Mouse (Mus musculus): ENCODE data around the gene Mrpl38. TPM values are rescaled to one million over a fixed set of nuclear protein-coding genes. Genes with fewer than 3 reads are reported as not detected.

Gene Mrpl38
- 119 and 120 TPM in 2 replicates for polyA plus RNA-seq (2015; fragmentation: Nextera tagmentation; extraction: Ambion mirVana)

DNA sequence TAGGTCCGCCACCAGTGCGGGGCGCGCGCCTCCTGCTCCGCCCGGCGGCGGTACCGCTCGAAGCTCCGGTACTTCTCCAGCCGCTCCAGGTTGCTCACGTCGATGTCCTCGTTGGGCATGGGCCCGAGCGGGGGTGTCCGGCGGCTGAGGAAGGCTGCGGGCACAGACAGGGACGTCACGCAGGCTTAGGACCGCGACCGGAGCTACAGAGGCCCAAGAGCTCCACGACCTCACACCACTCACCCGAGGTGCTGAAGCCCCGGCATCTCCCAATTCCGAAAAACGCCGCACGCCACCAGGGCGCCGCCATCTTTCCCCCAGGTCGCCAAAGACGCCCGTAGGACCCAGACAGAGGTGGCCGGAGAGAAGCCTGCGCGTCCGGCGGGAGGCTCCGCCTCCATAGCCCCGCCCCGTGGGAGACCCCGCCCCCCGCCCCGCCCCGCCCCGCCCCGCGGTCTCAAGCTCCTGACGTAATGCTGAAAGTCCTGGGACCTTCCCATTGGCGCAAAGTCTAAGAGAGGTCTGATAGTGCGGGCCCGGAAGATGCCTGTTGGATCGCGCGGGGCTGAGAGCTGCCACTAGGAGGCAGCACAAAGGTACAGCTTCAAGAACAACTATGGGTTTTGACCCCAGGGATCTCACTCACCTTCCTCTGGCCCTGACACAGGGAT lies at the start of gene Mrpl38:
TSS of gene Mrpl38 (minus strand) at position 401 of the 671 bp plus-strand sequence.
- peak within 1 kb of the TSS; percentile 62 for H3K27ac ChIP-seq (ENCODE audit: low read length)
- H3K4me3 ChIP-seq (ENCODE audit: low read length): peak within 1 kb of the TSS; percentile 92
- peak; percentile 97 for ATAC-seq (ENCODE audit: low FRiP score, low TSS enrichment)
- H3K9me3 ChIP-seq (ENCODE audit: low read length): no peaks in the 10 kb centered on the region
- H3K4me2 ChIP-seq (replicated peaks; ENCODE audit: low read depth, low read length): peak within 1 kb of the TSS; percentile 74
- peaks cover 29% of the 10 kb centered on the region for H3K36me3 ChIP-seq (ENCODE audit: insufficient read depth, low read length)
- H3K27me3 ChIP-seq (ENCODE audit: insufficient read depth, low read length): no peaks in the 10 kb centered on the region
- peak within 1 kb of the TSS; percentile 91 for H3K9ac ChIP-seq (replicated peaks; ENCODE audit: low read length)
- H3K4me1 ChIP-seq (ENCODE audit: insufficient read depth, low read length): peaks cover 13% of the 10 kb centered on the region
- WGBS: under 1% methylated on average over 55 of the region's 60 CpGs

DNA sequence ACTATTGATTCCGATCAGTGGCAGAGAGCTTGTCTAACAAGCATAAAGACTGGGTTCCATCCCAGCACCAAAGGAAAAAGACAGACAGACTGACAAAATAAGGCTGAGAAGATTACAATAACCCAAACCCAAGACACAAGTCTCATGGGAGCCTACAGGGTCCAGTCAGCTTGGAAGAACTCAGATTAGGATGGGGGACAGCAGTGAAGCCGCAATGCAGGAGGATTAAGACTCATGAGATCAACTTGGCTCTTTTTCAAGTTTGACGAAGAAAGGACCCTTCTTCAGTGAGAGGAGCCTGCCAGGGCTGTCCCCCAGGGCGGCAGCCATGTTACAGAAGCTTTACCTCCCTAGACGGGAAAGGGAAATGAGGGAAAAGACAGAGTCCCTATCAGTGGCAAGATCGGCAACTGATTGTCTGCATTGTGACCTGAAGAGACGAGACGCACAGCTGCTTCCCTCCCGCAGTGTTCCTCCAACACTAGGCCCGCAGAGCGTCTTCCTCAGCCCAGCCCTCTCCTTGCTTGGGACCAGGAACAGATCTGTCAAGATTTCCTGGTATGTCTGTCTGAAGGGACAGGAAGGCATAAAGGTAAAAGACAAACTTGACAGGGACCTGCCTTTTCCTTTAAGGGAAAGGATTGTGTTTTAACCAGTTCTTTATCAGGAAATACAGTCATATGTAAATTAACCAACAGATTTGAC lies 48.7 kb upstream of the Mrpl38 start:
- no peaks in the 10 kb centered on the region for H3K9me3 ChIP-seq (ENCODE audit: low read length)
- H3K4me1 ChIP-seq (ENCODE audit: insufficient read depth, low read length): 0 out of 2 replicates have a peak, but pooled peaks cover 3% of the 10 kb centered on the region
- H3K36me3 ChIP-seq (ENCODE audit: insufficient read depth, low read length): peaks cover 31% of the 10 kb centered on the region
- H3K4me2 ChIP-seq (replicated peaks; ENCODE audit: low read depth, low read length): no peak overlapping the region
- no peak for ATAC-seq (ENCODE audit: low FRiP score, low TSS enrichment)
- H3K9ac ChIP-seq (replicated peaks; ENCODE audit: low read length): peak overlapping the region; percentile 41; the same call in 1 of the 2 replicates
- H3K27ac ChIP-seq (ENCODE audit: low read length): 0 out of 2 replicates have a peak overlapping the region, but pooled peaks have one; percentile 38
- H3K4me3 ChIP-seq (ENCODE audit: low read length): no peak overlapping the region
- 72% methylated on average over 11 of the region's 11 CpGs for WGBS
- H3K27me3 ChIP-seq (ENCODE audit: insufficient read depth, low read length): no peaks in the 10 kb centered on the region

DNA sequence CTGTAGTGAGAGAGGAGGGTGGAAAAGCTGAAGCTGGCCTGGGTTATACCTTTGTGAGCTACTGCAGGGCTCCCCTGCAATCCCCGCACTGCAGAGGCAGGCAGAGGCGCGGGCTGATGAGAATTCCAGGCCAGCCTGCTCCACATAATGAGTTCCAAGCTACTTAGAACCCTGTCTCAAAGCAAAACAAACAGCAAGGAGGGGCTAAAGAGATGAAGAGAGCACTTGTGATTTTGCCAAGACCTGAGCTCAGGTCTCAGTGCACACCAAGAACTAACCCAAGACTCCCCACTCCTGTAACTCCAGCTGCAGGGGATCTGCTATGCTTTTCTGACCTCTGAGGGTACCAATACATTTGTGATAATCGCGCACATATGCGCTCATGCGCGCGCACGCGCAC lies 47.7 kb upstream of the Mrpl38 start:
- WGBS: 89% methylated on average over 11 of the region's 11 CpGs

DNA sequence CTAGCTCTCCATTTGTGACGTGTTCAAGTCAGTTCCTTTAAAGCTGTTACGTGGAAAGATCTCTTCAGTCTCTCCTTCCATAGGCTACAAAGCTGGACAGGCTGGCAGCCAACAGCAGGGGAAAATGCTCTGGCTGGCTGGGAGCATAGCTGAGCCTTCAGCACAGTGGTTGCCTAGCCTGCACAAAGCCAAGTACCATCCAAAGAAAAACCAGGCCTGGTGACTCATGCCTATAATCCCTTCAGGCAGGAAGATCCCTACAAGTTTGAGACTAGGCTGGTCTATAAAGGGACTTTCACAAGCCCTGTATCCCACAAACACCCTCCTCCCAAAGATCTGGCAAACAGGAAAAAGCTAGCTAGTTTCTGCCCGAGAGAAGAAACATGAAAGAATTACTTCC lies 47.2 kb upstream of the Mrpl38 start:
- no peaks in the 10 kb centered on the region for H3K9me3 ChIP-seq (ENCODE audit: low read length)
- peaks cover 33% of the 10 kb centered on the region for H3K36me3 ChIP-seq (ENCODE audit: insufficient read depth, low read length)
- ATAC-seq (ENCODE audit: low FRiP score, low TSS enrichment): no peak
- H3K4me3 ChIP-seq (ENCODE audit: low read length): no peak overlapping the region
- 86% methylated on average over 3 of the region's 3 CpGs for WGBS
- H3K27ac ChIP-seq (ENCODE audit: low read length): no peak overlapping the region
- no peak overlapping the region for H3K9ac ChIP-seq (replicated peaks; ENCODE audit: low read length)
- no peak overlapping the region for H3K4me2 ChIP-seq (replicated peaks; ENCODE audit: low read depth, low read length)
- 0 out of 2 replicates have a peak, but pooled peaks cover 3% of the 10 kb centered on the region for H3K4me1 ChIP-seq (ENCODE audit: insufficient read depth, low read length)
- no peaks in the 10 kb centered on the region for H3K27me3 ChIP-seq (ENCODE audit: insufficient read depth, low read length)

More for the DNA sequence above, 47.7 kb upstream of the Mrpl38 start:
- Histone ChIP-seq H3K4me2 (replicated peaks; ENCODE audit: low read depth, low read length) (no peak overlapping the region), H3K9ac (replicated peaks; ENCODE audit: low read length) (no peak overlapping the region), H3K36me3 (ENCODE audit: insufficient read depth, low read length) (peaks cover 36% of the 10 kb centered on the region), H3K4me1 (ENCODE audit: insufficient read depth, low read length) (0 out of 2 replicates have a peak, but pooled peaks cover 3% of the 10 kb centered on the region), H3K27ac (ENCODE audit: low read length) (no peak overlapping the region), H3K4me3 (ENCODE audit: low read length) (no peak overlapping the region), H3K9me3 (ENCODE audit: low read length) (no peaks in the 10 kb centered on the region), H3K27me3 (ENCODE audit: insufficient read depth, low read length) (no peaks in the 10 kb centered on the region)
- no peak for ATAC-seq (ENCODE audit: low FRiP score, low TSS enrichment)

DNA sequence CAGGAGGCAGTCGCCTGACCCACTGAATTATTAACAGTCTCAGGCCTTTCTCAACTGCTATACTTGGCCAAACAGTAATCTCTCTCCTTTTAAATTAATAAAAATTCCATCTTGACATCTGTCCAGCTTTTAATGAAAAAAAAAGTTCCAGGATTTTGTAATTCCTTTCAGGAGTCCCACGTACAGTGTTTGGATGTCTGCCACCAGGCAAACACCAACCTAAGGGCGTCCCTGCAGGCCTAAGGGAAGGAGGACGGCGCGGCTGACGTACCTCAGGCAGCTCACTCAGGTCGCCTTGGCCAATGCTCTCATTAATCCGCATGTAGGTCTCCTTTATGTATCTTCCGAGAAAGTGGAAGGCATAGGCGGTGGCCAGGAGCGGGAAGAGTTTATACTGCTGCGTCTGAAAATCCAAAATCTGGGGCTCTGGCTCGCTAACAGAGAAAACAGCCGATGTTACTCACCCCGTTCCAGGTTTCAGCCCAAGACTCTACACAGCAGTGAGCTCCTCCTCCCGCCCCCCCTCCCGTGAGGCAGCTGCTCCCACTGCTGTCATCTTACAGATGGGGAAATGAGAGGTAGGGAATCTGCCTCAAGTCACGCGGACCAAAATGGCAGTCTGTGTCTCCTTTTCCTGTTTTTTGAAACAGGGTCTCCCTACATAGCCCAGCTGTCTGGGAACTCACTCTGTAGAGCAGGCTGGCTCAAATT lies 39.9 kb upstream of the Mrpl38 start:
- no peak for ATAC-seq (ENCODE audit: low FRiP score, low TSS enrichment)

GRCm38 (mm10) chr11:116176010-116176409 lies 37.3 kb upstream of the Mrpl38 start:
- Histone ChIP-seq H3K9me3 (ENCODE audit: low read length) (no peaks in the 10 kb centered on the region), H3K9ac (replicated peaks; ENCODE audit: low read length) (no peak overlapping the region), H3K4me3 (ENCODE audit: low read length) (no peak overlapping the region), H3K4me2 (replicated peaks; ENCODE audit: low read depth, low read length) (no peak overlapping the region), H3K4me1 (ENCODE audit: insufficient read depth, low read length) (peaks cover 5% of the 10 kb centered on the region; the same call in 1 of the 2 replicates), H3K27me3 (ENCODE audit: insufficient read depth, low read length) (no peaks in the 10 kb centered on the region), H3K27ac (ENCODE audit: low read length) (peak overlapping the region; percentile 87), H3K36me3 (ENCODE audit: insufficient read depth, low read length) (peaks cover 60% of the 10 kb centered on the region)
- WGBS: 74% methylated on average over 7 of the region's 7 CpGs
- no peak for ATAC-seq (ENCODE audit: low FRiP score, low TSS enrichment)

More for the DNA sequence above, 39.9 kb upstream of the Mrpl38 start:
- H3K9me3 ChIP-seq (ENCODE audit: low read length): no peaks in the 10 kb centered on the region
- WGBS: 90% methylated on average over 20 of the region's 20 CpGs
- H3K9ac ChIP-seq (replicated peaks; ENCODE audit: low read length): no peak overlapping the region
- no peaks in the 10 kb centered on the region for H3K27me3 ChIP-seq (ENCODE audit: insufficient read depth, low read length)
- no peak overlapping the region for H3K4me2 ChIP-seq (replicated peaks; ENCODE audit: low read depth, low read length)
- H3K4me1 ChIP-seq (ENCODE audit: insufficient read depth, low read length): peaks cover 5% of the 10 kb centered on the region; the same call in 1 of the 2 replicates
- no peak overlapping the region for H3K4me3 ChIP-seq (ENCODE audit: low read length)
- no peak overlapping the region for H3K27ac ChIP-seq (ENCODE audit: low read length)
- H3K36me3 ChIP-seq (ENCODE audit: insufficient read depth, low read length): peaks cover 60% of the 10 kb centered on the region

- 66% methylated on average over 22 of the region's 22 CpGs for WGBS
- no peaks in the 10 kb centered on the region for H3K27me3 ChIP-seq (ENCODE audit: insufficient read depth, low read length)
- H3K9ac ChIP-seq (replicated peaks; ENCODE audit: low read length): no peak overlapping the region
- ATAC-seq (ENCODE audit: low FRiP score, low TSS enrichment): peak; percentile 88
- no peaks in the 10 kb centered on the region for H3K9me3 ChIP-seq (ENCODE audit: low read length)
- H3K4me2 ChIP-seq (replicated peaks; ENCODE audit: low read depth, low read length): no peak overlapping the region
- H3K4me3 ChIP-seq (ENCODE audit: low read length): no peak overlapping the region
- peaks cover 8% of the 10 kb centered on the region; the same call in 1 of the 2 replicates for H3K4me1 ChIP-seq (ENCODE audit: insufficient read depth, low read length)
- H3K36me3 ChIP-seq (ENCODE audit: insufficient read depth, low read length): peaks cover 53% of the 10 kb centered on the region
- peak overlapping the region; percentile 87 for H3K27ac ChIP-seq (ENCODE audit: low read length)
Measured at GRCm38 (mm10) chr11:116174775-116175448, 36.2 kb upstream of the Mrpl38 start.

- Histone ChIP-seq H3K27ac (ENCODE audit: low read length) (peak overlapping the region; percentile 36; the same call in 1 of the 2 replicates), H3K4me1 (ENCODE audit: insufficient read depth, low read length) (peaks cover 14% of the 10 kb centered on the region), H3K9me3 (ENCODE audit: low read length) (no peaks in the 10 kb centered on the region), H3K4me2 (replicated peaks; ENCODE audit: low read depth, low read length) (no peak overlapping the region), H3K4me3 (ENCODE audit: low read length) (no peak overlapping the region), H3K27me3 (ENCODE audit: insufficient read depth, low read length) (no peaks in the 10 kb centered on the region), H3K36me3 (ENCODE audit: insufficient read depth, low read length) (peaks cover 29% of the 10 kb centered on the region), H3K9ac (replicated peaks; ENCODE audit: low read length) (no peak overlapping the region)
- 72% methylated on average over 2 of the region's 2 CpGs for WGBS
- no peak for ATAC-seq (ENCODE audit: low FRiP score, low TSS enrichment)
Measured at GRCm38 (mm10) chr11:116171959-116172358, 33.3 kb upstream of the Mrpl38 start.
